Mouse (Mus musculus) adrenal gland, postnatal 25 days (tissue): Measurements from ENCODE around the gene Nkain4. TPM values are rescaled to one million over a fixed set of nuclear protein-coding genes. Genes with fewer than 3 reads are reported as not detected.

ENCODE experiments used
- DNase-seq: peaks from one replicate; pipeline ENCODE4 v3.0.0; 2021; ENCODE audit warnings: mixed read lengths
- microRNA-seq, 2 experiments: library from miRNA; unstranded; fragments of <30 nt; microRNA quantifications; one replicate each; pipeline ENCODE4 v1.2.0; 2021
- total RNA-seq: library from RNA; stranded (reverse); gene quantifications from 2 replicates; pipeline ENCODE4 v1.2.3, GENCODE M21; 2021

Nkain4 gene
- total RNA-seq, 1 experiment from 2014 or later: 2.2 TPM

DNA sequence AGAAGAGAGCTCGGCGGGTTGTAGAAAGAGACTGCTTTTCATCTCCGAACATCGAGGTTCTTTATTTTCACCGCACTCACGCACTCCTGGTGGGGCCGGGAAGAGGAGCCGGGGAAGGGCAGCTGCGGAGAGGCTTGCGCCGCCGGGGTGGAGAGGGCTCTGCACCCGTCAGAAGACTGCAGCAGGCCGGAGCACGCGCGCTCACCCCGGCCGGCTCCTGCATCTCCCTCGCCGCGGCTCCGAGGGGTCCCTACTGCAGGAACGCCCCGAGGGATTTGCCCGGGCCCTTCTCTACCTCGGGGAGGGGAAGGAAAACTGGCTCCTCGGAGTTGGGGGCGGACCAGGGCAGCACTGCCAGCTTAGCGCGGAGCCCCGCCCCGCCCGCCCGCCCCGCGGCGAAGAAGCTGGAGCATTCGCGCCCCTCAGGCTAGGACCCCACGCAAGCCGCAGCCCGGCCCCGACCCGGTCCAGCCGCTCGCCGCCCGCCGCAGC lies 60.9 kb downstream of the Nkain4 start:
- DNase-seq: peak; percentile 8

DNA sequence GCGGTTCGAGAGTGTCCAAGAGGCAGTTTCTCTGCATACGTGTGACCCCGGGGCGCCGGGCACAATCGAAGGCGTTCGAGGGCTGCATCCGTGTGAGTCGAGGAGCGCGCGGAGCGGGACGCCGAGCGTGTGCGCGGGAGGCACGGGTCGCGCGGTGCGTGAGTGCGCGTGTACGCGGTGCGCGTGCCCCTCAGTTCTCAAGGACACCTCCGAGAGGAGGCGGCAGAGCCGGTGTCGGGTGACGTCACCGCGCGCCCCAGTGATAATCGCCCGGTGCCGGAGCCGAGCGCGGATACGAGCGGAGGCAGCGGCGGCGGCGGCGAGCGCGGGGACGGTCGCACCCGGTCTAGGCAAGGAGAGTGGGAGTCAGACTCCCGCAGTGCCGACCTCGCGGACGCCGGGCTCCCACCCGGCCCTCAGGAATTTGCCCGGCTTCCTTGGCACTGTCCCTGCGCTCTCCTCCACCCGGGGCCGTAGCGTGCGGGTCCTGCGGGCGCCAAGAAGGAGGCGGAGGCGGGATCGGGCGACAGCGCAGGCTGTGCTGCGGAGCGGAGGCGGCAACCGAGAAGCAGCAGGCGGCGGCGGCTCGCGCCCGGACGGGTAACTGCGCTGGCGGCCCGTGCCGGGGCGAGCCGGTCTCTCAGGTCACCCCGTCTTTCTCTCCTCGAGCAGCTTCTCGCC lies 61.5 kb downstream of the Nkain4 start:
- DNase-seq: peak; percentile 65

DNA sequence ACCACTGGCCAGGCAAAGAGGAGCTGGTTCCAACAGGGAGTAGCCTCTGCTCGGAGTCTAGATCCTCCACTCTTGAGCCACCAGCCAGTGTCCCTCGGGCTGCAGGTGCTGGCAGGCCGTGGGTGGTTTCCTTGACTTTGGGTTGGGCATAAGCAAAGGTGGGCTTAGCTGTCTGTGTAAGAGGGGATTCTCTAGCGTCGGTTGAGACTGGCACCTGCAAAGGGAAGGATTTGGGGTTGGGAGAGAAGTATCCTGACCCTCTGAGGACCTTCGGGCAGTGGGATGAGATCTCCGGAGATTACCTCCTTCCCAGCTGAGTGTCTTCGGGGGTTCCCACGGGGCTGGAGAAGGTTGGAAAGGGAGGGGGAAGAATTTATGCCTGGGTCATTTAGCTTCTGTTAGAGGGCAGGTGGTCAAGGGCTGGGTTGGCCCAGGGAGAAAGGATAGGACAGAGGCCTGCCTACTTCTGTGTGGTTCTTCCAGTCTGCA lies 62.6 kb downstream of the Nkain4 start:
- no peak for DNase-seq

DNA sequence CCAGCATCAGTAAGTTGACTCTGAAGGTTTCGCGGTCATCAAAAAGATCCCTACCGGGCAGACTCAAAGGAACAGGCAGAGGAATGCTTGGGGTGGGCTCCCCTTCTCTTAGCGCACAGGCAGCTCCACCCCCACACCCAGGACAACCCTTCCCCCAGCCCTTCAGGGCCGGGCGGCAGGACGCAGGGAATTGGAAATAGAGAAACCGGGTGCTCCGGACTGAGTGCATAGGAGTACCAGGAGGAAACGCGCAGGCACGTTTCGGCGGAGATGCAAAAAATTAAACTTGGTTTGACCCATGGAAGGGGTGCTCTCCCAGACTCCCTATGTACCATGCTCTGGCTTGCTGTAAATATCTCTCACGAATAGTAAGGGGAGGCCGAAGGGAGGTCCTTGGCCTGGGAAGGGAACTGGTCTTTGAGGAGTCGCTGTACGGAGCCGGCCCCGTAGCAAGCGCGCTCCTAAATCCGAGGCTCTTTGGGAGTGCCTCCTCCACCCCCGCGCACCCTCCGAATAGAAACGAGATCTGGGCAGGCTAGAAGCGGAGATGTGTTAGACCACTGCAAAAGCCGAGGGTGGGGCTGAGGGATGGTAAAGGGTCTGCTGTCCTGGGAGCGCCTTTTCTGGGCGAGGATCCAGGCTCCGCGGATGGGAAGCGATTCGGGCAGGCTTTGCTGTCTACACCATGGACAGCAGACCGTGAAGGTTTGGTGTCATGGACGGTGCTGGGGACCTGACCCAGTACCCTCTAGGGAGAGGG lies 63.2 kb downstream of the Nkain4 start:
- no peak for DNase-seq

DNA sequence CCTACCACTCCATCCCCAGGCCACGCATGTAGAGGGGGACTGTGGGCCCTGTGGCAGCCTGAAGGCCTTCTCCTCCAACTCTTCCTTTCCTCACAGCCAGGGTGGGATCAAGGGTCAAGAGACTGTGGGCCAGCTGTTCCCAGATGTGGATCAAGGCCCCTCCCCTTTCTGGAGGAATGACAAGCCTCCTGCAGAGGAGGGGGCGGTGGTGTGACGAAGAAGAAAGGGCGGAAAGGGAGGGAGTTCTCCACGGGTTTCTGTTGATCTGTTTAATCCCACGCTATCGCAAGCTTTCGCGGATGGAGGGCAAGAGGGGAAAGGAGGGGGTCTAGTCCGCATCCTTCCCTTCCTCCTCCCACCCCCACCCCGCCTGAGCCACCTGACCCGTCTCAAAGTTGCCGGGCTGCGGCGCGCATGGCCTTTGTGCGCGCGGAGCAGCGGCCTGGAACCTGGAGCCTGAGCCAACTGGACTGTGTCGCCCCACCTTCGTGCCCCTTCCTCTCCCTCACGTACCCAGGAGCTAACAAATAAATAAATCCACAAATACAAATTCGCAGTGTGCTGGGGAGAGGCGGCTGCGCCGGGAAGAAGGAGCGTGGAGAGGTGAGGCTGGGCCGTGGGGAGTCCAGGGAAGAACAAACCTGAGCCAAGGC lies 64.0 kb downstream of the Nkain4 start:
- no peak for DNase-seq

DNA sequence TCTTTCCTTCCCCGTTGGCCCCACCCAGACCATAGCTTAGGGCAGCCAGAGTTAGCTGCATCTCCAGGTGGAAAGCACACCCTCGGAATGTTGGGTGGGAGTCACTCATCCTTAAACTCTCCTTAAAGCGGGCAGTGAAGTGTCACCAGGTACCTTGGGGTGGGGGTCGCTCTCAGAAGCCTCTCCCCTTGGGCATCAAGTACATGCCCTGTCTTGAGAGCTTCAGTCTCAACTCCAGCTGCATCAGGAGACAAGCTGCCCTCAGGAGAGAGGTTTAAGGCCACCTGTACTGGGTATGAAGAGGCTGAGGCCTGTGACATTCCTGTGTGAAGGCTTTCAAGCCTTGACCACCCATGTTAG lies 64.6 kb downstream of the Nkain4 start:
- no peak for DNase-seq

DNA sequence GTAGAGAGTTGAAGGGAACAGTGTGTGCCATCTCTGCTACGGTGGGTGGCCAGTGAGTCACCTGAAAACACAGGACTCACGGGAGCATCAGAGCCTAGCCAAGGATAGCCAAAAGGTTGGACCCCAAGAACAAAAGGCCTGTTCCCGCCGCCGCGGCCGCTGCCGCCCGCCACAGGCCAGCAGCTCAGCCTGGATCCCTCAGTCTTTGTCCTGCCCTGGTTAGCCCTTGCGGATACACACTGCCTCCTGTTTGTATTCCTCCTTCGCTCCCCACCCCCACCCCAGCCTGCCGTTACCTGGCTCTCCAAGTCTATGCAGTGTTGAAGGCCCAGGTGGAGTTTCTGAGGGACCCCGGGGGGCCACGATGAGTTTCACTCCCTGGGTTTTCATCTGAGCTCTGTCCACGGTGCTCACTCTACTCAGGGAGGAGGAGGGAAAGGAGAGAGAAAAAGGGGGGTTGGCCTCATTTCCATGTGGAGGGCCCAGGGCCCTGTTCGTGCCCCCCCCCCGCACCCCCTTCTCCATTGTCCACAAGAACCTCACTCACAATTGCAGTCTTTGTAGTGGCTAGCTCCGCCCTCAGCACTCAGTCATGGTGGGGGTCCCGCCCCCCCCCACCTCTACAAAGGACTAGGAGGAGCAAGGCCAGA lies 65.1 kb downstream of the Nkain4 start:
- DNase-seq: no peak

DNA sequence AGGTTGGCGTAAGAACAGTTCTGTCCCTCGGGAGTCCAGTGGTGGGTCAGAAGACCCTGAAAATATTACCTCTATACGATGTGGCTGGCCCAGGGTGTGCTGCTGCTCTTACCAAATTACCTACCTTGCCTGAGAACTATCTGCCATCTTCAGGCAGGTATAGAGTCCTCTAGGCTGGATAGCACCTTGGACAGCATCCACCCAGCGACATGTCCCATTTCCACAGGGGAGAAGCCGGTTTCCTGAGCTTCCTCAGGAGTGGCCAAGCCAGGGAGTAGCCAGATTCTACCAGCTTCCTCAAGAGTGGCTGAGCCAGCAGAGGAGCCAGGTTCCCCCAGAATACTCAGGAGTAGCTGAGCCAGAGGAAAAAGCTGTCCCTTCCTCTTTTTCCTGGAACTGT lies 69.2 kb downstream of the Nkain4 start:
- DNase-seq: no peak

Small RNA genes lying within 50 kb of the gene (microRNA-seq; reads per million reads assigned to microRNA genes)
- gene Mir124a-3: 0.34 to 0.36 reads per million in 2 experiments

Other genes with a start within 250 kb of the Nkain4 start
- 49.8 and 53.0 TPM in 2 replicates for gene Dido1, start 244.7 kb downstream of the Nkain4 start, total RNA-seq
- 63.0 and 72.3 TPM in 2 replicates for gene Gid8, start 244.6 kb downstream of the Nkain4 start, total RNA-seq
- 1.1 and 2.2 TPM in 2 replicates for gene Slc17a9, start 229.4 kb downstream of the Nkain4 start, total RNA-seq
- gene Bhlhe23, start 177.8 kb downstream of the Nkain4 start, total RNA-seq: not detected in 2 replicates
- gene Ythdf1, start 33.8 kb downstream of the Nkain4 start, total RNA-seq: 43.5 and 54.0 TPM in 2 replicates
- not detected in 2 replicates for gene Birc7, start 25.7 kb downstream of the Nkain4 start, total RNA-seq
- 48.6 and 65.6 TPM in 2 replicates for gene Arfgap1, start 12.5 kb upstream of the Nkain4 start, total RNA-seq
- gene Col20a1, start 31.8 kb upstream of the Nkain4 start, total RNA-seq: 2.6 and 3.4 TPM in 2 replicates
- 9.9 and 19.2 TPM in 2 replicates for gene Chrna4, start 88.8 kb upstream of the Nkain4 start, total RNA-seq
- gene Kcnq2, start 180.6 kb upstream of the Nkain4 start, total RNA-seq: 3.7 and 6.3 TPM in 2 replicates
- 38.2 and 49.3 TPM in 2 replicates for gene Eef1a2, start 202.3 kb upstream of the Nkain4 start, total RNA-seq
- gene Ppdpf, start 232.5 kb upstream of the Nkain4 start, total RNA-seq: 79.5 and 82.6 TPM in 2 replicates
- gene Ptk6, start 248.1 kb upstream of the Nkain4 start, total RNA-seq: not detected in 2 replicates